Mouse (Mus musculus) cerebellum, adult 9-10 months (tissue): ENCODE measurements around the gene Zfp963.

Experiments
- DNase-seq: peaks from one replicate; pipeline ENCODE4 v3.0.0; 2022

Zfp963 gene

DNA sequence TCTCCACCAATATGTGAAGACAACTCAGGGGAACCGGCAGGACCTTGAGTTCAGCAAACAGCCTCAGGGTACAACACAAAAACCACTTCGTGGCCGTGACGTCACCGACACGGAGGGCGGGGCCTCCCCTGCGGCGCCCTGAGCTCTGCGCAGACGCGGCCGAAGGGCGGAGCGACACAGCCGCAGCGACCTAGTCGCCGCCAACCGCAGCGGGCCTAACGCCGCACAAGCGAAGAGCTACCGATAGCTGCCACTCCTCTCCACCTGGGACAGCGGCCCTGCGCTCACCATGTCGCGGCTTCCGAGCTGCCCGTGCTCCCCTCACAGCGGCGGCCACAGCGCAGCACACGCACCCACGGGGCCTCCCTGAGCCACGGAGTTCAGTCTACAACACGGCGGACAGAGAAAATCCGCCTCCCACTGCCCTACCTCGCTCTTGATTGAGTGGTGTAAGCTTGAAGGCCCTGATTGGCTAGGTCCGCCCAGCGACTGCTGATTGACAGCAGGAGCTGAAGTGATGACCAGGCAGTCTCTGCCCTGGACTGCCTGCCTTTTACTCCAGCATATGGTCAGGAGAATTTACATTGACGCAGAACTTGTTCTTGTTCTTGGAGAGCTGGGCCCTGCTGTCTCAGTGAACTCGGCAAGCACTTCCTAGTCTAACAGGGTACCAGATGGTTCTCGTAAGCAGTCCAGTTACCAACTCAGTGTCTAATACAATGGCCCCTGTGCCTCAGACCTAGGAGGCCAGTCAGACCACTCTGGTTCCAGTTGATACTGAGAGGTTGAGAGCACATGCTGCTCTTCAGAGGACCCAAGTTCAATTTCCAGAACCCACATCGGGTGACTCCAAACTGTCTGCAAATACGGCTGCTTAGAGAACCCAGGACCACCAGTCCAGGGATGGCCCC, at the start of gene Zfp963:
Gene Zfp963 (minus strand): TSS at position 427 of the 911 bp plus-strand sequence.
- peak; percentile 96 for DNase-seq

DNA sequence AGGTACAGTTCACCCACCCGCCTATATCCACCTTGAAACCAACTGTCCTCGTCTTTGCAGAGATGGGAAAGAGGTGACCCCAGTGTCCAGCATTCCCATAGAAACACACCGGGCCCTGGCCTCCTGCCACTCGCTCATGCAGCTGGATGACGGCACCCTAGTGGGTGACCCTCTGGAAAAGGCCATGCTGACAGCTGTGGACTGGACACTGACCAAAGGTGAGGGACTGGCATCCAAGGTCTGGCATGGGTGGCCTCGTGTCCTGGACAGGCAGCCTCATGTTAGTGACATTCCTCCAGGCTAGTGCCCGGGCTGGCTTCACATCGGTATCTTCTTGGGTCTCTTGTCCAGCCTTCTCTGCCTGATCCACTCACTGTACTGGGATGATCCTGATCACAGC, 49.5 kb upstream of the Zfp963 start:
- no peak for DNase-seq

DNA sequence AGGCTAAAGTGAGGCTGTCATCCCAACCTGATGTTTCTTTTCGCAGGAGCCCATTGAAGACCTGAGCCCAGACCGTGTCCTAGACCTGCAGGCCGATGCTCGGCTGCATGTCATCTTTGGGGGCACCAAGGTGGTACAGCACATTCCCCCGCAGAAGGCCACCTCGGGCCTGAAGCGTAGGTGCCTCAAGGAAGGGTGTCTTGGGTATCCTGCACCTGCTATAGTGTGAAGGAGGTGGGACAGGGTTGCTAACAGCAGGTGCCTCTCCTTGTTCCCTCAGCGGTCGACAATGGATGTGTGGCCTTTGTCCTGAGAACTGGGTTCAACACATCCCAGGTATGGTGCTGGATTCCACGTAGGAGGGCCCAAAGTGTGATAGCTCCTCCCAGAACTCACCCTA, 47.9 kb upstream of the Zfp963 start:
- DNase-seq = no peak

DNA sequence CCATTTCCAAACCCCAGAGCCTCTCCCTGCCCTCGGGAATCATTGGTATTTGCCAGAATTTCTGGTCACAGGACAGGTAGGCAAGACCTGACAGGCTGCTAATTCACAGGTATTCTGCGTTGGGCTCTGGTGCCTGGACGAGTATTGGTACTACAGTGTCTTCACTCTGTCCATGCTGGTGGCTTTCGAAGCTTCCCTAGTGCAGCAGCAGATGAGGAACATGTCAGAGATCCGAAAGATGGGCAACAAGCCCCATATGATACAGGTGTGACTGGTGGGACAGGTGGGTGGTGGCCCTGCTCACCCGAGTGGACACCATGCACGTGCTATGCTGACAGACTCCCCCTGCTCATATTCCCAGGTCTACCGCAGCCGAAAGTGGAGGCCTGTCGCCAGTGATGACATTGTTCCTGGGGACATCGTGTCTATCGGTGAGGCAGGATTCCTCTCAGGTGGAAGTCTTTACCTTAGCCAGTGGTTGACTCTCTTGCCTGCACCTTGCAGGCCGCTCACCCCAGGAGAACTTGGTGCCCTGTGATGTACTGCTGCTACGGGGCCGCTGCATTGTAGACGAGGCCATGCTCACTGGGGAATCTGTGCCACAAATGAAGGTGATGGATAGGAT, 47.1 kb upstream of the Zfp963 start:
- DNase-seq = no peak

DNA sequence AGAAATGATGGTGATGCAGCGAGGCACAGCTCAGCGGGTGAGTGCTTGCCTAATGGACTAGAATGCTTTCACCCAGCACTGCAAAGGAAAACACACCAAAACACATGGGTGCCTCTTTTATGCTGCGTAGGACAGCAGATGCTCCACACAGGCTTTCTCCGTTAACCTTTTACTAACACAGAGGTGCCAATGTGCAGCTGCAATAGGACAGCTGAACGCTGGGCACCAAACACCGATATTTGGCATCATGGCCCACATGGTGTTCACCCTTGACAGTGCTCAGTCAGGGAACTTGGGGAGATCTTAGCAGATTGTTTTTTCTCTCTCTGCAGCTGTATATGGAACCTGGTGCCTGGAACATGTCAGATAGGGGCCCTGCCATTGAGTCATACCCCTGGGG, 45.1 kb upstream of the Zfp963 start:
- no peak for DNase-seq

DNA sequence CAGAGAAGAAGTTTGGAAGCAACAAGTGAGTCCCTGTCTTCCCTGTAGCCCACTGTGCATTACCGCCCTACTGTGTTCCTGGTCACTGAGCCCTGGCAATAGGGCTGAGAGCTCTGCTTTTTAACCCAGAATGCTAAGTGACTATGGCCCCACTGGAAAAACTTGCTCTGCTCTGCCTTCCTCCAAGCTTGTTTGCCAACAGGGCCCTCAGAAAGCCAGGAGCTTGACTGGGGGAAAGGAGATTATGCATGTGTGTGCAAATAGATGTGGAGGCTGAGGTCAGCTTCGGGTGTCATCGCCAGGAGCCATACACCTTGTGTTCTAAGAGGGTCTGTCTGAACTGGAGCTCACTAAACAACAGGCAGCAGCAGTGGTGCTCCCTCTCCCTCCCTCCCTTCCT, 44.3 kb upstream of the Zfp963 start:
- no peak for DNase-seq

DNA sequence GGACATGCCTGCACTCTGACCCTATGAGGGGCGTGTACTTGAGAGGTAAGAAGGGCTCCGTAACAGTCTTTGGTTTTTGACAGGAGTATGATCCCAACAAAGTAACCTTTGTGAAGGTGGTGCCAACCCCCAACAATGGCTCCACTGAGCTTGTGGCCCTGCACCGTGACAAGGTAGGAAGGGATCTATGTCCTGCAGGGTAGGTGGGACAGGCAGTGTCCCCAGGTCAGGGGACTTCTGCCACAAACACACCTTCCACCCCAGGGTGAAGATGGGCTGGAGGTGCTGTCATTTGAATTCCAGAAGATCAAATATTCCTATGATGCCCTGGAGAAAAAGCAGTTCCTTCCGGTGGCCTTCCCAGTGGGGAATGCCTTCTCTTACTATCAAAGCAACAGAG, 43.9 kb upstream of the Zfp963 start:
- DNase-seq = no peak

DNA sequence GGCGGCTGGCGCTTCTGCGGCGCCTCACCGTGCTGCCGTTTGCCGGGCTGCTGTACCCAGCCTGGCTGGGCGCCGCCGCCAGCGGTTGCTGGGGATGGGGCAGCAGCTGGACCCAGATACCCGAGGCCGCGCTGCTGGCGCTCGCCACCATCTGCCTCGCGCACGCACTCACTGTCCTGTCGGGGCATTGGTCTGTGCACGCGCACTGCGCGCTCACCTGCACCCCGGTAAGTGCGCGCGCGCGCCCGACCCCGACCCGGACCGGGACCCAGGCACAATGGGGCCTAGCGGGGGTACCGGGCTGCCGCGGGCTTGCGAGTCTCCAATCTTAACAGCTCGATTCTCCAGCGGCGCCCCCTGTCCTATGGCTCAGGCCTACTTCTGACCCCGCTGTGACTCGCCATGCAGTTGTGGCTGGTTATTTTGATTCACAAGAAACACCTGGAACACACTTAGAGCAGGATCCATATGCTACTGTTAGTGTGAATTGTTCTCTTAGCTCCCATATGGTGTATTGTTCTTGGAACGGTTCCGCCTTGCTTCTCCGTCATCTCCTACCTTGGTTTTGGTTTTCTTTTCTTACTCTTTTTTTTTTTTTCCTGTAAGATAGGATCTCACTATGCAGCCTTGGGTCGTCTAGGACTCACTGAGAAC, 41.8 kb upstream of the Zfp963 start:
- peak; percentile 61 for DNase-seq

DNA sequence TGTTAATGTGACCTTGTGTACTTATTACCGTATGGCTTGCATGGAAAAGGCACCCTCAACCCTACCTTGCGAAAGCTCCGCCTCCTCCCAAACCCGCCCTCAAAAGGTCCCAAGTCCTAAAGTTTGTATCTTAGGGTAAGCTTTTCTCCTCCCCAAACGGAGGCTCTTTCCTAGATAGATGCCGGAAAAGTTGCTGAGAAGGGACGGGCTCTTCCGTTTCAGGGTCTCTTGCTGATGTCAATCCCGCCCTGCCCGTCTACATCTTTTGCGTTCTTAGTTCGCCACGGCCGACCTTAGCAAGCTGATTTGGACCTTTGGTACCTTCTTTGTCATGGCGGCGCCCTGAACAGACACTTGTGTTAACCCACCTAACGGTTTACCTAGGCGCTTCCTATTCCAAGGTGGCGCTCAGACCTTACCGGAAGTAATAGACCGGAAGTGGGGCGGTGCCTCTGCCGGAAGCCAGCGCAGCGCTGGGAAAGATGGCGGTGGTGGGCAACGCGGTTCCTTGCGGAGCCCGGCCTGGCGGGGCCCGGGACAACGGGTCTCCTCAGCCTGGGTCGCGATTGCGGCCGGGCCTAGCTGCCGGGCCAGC, 41.1 kb upstream of the Zfp963 start, which contains the start of the genes Atp13a1 and Zfp866:
Gene Atp13a1 (plus strand): TSS at position 391 of the 595 bp plus-strand sequence.
Gene Zfp866 (minus strand): TSS at position 406 of the 595 bp plus-strand sequence.
- DNase-seq = peak; percentile 89

DNA sequence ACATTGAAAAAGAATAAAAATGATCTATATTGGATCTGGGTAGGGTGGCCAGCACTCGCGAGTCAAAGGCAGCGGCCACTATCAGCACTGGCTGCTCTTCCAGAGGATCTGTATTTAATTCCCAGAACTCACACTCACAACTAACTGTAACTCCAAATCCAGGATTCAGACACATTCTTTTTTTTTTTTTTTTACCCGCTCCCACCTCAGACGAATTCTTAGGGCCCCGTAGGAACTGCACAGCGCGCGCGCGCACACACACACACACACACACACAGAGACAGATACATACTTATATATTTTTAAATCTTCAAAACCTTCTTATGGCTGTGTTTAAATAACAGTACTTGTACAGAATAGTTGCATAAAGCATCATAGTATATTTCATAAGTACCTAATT, 40.6 kb upstream of the Zfp963 start:
- no peak for DNase-seq

DNA sequence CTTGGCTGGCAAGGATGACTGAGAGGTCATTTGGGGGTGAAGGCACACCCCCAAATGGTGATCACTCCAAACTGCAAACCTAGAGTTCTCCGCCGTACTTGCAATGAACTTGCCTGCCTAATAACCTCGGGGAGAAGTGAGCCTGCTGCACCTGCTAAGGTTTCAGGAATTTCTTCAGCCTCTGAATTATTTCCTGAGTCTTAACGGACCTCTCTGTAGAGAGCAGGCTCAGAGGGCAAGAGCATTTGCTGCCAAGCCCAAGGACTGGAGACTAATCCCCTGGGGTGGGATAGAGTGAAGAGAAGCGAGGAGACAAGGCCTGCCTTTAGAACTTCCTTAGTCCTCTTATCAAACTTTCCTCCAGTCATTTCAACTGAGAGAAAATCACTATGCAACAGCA, 40.0 kb upstream of the Zfp963 start:
- DNase-seq = no peak

DNA sequence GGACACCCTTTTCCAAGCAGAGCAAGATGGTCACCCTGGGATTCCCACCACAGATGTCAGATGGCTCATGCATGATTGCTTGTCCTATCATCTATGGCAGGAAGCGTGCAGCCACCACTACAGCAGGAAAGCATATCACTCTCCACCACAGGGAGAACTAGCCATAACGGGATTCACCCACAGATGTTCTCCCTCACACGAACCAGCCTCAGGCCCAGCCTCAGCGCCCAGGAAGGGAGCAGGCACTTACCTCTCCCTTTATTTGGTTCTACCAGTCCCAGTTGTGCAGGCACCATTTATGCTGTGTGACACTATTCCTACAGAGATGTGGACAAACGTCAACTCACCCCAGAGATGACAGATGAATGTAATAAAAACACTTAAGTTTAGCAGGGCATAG, 39.3 kb upstream of the Zfp963 start:
- DNase-seq = no peak

DNA sequence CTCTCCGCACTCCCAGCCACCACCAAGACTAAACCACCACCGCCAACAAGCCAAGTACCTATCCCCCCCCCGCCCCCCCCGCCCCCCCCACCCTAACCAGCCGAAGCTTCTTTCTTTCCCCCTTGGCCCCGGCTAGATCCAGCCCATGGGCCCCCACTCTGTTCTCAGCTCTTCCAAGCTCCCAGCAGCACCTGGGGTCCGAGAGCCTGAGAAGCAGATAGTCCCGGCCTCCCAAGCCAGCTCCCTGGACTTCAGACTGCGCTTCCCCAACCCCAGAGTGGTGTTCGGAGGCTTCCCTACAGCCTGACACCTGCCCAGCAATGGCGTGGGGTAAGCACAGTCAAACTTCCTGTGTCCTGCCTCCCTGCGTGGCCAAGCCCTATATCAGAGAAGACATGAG, 27.3 kb upstream of the Zfp963 start:
- DNase-seq = no peak

DNA sequence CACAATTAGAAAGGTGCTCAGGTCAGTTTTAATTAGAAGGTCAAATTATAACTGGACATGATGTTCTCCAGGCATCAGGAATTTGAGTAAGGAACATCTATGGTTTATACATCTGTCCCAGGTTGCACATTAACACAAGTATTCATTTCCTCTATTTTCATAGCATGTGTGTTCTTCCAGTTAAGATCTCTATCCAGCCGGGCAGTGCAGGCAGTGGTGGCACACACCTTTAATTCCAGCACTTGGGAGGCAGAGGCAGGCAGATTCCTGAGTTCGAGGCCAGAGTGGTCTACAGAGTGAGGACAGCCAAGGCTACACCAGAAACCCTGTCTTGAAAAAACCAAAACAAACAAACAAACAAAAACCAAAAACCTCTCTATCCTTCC, 25.4 kb upstream of the Zfp963 start:
- no peak for DNase-seq

DNA sequence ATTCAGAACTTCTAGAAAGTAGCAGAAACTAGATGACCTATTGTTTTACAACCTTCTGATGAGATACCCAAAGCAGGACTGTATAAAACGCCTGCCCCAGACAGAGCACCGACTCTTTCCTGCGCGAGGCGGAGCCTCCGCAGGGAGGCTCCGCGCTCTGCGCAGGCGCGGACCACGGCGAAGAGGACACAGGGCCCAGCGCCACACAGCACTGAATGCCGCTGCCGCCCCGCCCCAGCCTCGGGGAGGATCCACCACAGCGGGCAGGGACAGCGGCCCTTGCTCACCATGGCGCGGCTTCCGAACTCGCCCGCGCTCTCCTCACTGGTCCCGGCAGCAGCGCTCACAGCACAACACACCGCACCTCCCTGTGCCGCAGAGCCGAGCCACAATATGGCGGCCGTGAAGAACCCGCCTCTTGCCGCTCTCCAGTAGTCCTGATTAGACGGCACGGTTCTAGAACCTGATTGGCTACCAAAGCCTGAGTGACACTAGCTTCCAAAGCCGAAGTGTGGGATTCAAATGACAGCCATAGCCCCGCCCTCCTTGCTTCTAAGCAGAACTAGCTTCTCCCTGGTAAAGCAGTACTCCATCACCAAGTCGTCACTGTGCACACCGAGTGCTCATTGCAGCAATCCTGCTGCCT, 24.9 kb upstream of the Zfp963 start, which contains the start of gene Gm20422:
Gene Gm20422 (minus strand): TSS at position 384 of the 646 bp plus-strand sequence.
- DNase-seq = peak; percentile 95

DNA sequence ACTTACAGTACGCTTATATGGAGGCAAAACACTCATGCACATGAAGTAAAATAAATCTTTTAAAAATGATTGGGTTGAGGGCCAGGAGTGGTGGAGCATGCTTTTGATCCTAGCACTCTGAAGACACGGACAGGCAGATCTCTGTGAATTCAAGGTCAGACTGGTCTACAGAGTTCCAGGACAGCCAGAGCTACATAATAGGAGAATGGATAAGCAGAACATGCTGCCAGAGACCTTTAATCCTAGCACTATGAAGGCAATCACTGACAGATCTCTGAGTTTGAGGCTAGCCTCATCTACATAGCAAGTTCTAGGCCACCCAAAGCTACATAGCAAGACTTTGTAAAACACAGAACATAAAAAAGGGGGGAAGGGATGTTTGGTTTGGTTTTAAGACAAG, 22.3 kb upstream of the Zfp963 start:
- no peak for DNase-seq

DNA sequence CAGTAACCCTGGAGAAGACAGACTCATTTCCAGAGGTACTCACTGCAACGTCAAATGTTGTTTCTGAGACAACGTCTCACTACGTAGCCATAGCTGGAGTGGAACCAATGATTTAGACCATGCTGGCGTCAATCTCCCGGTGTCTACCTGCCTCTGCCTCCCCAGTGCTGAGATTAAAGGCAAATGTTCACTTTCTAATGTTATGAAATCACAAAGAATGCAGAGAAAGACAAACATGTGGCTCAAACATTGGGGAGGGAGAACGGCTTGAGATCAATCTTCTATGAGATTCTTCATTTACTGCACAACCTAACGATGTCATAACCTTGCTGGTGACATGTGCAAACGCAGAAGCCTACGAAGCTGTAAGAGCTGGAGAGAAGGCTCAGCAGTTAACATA, 21.5 kb upstream of the Zfp963 start:
- DNase-seq = no peak

DNA sequence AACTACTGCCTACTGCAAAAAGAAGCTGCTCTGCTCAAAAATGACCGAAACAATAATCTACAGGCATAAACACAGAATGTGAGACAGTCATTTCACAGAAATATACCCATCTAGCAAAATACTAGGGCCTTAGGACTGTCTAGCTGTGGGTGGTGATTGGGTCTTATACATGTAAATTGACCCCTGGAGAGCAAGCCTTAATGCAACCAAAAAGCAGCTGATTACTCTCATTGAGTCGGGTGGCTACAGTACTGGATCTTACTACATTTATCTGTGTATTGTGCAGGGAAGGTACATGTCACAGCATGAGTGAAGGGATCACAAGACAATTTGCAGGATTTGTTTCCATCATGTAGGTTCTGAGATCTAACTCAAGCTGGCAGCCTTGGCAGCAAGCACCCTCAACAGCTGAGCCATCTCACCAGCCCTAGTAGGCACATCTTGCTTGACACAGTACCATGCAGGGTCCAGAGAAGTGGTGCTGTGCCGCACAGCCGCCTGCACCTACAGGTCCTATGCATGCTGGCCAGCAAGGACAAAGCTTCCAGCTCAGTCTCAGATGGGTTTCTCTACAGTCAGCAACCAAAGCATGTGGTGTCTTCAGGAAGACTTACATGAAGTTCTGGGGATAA, 12.2 kb upstream of the Zfp963 start:
- DNase-seq = no peak

DNA sequence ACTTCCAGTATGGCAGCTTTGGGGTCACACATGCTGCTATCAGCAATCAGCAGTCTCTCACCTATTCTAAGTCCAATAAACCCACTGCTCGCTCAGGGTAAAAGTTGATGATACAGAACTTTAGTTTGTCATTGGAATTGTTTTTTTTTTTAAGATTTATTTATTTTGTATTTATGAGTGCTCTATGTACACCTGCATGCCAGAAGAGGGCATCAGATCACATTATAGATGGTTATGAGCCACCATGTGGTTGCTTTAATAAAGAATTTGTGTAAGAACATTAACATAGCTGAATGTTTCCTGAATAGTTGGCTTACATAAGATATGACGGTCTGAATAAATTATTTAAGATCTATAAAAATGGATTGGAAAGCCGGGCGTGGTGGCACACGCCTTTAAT, 8.5 kb upstream of the Zfp963 start:
- DNase-seq = no peak

DNA sequence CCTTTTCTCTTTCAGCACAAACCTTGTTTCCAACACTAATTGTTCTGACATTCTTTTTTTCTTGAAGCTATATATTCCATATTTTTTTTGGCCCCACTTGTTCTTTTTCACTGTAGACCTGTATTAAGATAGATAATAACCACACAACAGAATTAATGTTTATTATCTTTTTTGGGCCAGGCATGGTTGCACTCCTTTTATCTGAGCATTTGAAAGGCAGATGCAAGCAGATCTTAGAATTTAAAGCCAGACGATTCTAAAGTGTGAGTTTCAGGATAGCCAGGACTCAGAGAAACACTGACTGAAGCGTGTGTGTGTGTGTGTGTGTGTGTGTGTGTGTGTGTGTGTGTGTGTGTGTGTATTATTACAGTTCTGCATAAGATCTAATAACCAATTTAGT, 2.7 kb upstream of the Zfp963 start:
- DNase-seq = no peak

DNA sequence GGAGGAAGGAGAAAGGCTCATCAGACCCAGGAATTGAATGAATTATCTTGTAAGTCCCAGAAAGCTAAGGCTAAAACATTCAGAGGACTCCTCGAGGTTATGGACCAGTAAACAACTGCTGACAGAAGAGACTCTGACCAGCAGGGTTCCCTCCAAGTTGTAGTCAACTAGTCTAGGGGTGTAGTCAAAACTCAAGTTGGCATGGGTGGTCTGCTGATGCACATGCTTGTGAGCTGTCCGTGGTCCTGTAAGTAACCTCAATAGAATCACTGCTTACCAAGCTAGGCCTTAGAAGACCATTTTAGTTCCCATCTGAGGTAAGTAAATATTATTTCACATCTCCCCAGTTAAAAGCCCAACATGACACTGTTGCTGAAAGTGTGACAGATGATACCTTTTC, 8.5 kb downstream of the Zfp963 start:
- DNase-seq = no peak

DNA sequence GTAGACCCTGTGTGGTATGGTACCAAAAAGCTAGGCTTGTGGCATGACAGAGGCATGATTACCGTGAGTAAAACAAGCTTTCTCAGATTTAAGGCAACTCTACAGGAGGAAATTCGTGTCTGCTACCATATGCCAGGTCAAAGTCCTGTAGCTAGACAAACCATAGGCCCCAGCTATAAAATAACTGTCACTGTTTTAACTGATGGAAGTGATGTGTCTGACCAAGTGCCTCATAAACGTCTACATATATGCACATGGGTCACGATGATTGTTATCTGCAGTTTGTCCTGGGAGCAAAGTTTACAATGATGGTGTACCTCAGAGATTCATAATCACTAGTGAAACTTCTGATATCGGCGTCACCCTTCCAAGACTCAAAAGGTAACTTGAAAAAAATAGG, 9.0 kb downstream of the Zfp963 start:
- DNase-seq = no peak
